Mouse (Mus musculus) spleen, adult 2 months (tissue): ENCODE measurements around the gene Cops7a.

Experiments
- CTCF ChIP-seq: fragments of 200-500 bp; IDR thresholded peaks from 2 replicates; pipeline ENCODE4 v1.5.1; 2011; ENCODE audit warnings: mild to moderate bottlenecking, inconsistent platforms; ENCODE audit not compliant: insufficient read depth, insufficient read length, insufficient replicate concordance; ENCODE audit errors: extremely low read depth
- POLR2A ChIP-seq: fragments of 200-500 bp; IDR thresholded peaks from 2 replicates; pipeline ENCODE4 v1.6.1; 2011; ENCODE audit warnings: low read depth, low read length, inconsistent platforms

GRCm38 (mm10) chr6:124964638-124965037, 700 bp downstream of the Cops7a start:
- TF ChIP-seq CTCF = no peak
- TF ChIP-seq POLR2A = no peak
